Mouse (Mus musculus): ENCODE measurements around the gene Zfp574.

Zfp574 gene

DNA sequence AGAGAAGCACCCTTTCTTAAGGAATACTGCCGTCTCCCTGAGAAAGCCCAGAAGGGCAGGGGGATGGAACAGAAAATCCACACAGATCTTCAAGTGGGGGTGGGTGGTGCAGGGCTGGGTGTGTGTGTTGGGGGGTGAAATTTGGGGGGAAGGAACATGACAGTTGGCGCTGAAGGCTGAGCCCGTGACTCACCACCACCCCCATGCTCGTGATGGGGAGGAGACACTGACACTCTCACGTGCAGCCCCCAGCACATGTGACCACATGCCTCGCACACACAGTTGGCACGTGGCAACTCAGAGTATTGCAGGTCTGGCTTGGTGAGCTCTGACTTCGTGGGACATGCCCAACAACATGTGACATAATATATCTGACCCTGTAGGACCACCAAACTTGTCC lies 1.6 kb downstream of the Zfp574 start:
- DNase-seq = no peak

GRCm38 (mm10) chr7:25076296-25076662 lies 3.9 kb downstream of the Zfp574 start:
- DNase-seq = no peak

DNA sequence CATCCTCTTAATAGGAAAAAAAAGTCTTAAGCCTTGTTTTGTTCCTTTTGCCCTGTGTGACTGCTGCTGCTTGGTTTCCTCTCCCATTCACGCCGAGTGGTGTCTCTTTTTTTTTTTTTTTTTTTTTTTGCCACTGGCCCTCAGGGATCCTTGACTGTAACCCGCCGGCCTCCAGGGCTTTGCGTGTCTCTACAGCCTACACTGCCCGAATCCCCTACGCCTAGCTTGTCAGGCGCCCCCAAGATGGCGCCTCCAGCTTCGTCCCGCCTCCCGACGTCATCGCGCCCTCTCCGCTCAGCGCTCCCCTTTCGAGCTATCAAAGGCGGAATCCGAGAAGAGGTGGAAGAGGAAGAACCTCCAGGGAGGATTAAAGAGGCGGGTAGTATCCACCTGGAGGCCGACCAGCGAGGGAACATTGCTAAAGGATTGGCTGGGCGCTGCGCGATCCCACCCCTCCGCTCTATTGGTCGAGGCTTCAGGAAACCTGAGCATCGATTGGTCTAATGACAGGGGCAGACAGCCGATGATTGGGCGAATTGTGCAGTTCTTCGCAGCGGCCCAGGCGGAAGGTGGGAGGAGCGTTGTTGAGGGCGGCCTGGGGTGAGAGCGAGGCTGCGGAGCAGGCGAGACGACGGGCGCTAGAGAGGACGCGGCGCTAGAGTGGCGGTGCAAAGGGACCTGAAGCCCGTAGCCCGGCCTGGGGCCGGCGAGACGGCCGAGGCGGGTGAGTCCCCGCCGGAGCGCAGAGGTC lies 4.5 kb downstream of the Zfp574 start:
- peak; percentile 97 to 99 for DNase-seq

DNA sequence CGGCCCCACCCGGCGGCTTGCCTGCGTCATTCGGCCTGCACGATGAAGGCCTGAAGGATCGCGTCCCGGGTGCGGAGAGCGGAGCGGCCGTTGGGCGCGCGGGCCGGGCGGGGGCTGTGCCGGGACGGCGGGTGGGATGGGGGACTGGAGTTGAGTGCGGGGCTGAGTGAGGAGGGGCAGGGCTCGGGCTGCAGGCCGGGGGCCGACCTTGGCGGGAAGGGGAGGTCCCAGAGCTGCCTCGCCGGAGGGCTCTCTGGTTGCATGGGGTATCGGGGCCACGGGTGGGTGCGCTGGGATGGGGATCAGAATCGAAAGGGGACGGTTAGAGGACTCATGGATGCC lies 5.0 kb downstream of the Zfp574 start:
- no peak for DNase-seq

GRCm38 (mm10) chr7:25079496-25080026 lies 7.2 kb downstream of the Zfp574 start:
- DNase-seq = no peak

GRCm38 (mm10) chr7:25080431-25080830 lies 8.1 kb downstream of the Zfp574 start:
- DNase-seq = no peak

DNA sequence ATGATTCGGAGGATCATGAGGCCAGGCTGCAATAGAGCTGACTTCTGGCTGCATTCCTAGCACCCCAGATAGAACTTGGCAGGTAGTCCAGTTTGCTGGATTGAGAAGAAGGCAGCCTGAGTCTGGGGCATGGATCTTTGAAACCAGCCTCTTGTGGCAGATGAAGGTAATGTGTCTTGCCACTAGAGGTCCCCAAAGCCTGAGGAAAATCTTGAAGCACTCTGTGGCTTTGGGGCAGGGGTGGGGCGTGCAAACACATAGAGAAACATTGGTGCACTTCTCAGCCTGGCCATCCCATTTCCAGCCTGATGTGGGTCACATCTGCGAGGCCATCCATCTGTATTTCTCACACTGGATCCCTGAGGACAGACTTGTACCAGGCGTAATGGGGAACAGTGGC lies 10.1 kb downstream of the Zfp574 start:
- DNase-seq = no peak

GRCm38 (mm10) chr7:25084621-25085020 lies 12.3 kb downstream of the Zfp574 start:
- DNase-seq = no peak

DNA sequence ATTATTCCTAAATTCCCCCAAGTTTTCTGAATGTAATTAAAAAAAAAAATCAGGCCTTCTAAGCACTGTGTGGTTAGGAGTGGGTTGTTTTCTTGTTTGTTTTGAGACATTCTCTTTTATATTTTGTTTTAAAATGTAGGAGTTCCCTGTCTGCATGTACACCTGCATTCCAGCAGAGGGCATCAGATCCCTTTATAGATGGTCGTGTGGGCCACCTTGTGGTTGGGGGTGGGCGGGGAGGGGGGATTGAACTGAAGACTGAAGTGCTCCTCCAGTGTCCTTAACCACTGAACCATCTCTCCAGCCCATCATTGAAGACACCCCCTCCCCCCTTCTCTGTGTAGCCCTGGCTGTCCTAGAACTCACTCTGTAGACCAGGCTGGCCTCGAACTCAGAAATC lies 14.3 kb downstream of the Zfp574 start:
- DNase-seq = no peak

- no peak for DNase-seq
Measured at GRCm38 (mm10) chr7:25087256-25087912, 15.0 kb downstream of the Zfp574 start.

DNA sequence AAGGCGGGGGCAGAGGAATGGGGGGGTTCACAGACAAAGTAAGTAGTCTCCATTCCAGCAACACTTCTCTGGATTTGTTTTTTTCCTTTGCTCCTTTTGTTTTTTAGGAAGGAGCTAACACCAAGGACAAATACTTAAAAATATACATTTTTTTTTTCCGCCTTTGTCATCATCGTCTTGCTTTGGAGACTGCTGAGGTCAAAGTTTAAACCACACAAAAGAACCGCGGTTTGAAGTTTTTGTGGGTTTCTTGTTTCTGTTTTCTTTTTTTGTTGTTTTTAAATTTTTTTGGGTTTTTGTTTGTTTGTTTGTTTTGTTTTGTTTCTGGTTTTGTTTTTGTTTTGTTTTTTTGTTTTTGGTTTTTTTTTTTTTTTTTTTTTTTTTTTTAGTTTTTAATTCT lies 15.6 kb downstream of the Zfp574 start:
- DNase-seq = no peak

- no peak for DNase-seq
Measured at GRCm38 (mm10) chr7:25088531-25088930, 16.2 kb downstream of the Zfp574 start.

DNA sequence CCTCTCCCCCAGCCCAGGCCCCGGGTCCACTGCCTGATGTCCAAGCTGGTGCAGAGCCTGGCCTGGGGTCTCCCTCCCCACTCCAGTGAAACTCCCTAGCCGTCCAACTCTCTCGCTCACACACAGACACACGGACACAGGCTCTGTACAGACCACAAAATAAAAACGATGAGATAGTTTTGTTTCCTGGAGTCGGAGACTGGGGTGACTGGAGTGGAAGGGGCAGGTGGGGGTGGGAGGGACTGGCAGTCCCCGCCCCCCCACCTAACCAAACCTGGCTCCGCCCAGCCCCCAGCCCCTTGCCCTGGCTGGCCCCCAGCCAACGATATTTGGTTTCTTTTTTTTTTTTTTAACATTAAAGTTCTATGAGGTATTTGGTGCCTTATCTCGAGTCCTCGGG lies 16.6 kb downstream of the Zfp574 start:
- no peak for DNase-seq

- no peak for DNase-seq
Measured at GRCm38 (mm10) chr7:25089875-25090274, 17.5 kb downstream of the Zfp574 start.

- DNase-seq = no peak
Measured at GRCm38 (mm10) chr7:25098169-25098568, 25.8 kb downstream of the Zfp574 start.

- no peak for DNase-seq
Measured at GRCm38 (mm10) chr7:25099581-25099980, 27.2 kb downstream of the Zfp574 start.

DNA sequence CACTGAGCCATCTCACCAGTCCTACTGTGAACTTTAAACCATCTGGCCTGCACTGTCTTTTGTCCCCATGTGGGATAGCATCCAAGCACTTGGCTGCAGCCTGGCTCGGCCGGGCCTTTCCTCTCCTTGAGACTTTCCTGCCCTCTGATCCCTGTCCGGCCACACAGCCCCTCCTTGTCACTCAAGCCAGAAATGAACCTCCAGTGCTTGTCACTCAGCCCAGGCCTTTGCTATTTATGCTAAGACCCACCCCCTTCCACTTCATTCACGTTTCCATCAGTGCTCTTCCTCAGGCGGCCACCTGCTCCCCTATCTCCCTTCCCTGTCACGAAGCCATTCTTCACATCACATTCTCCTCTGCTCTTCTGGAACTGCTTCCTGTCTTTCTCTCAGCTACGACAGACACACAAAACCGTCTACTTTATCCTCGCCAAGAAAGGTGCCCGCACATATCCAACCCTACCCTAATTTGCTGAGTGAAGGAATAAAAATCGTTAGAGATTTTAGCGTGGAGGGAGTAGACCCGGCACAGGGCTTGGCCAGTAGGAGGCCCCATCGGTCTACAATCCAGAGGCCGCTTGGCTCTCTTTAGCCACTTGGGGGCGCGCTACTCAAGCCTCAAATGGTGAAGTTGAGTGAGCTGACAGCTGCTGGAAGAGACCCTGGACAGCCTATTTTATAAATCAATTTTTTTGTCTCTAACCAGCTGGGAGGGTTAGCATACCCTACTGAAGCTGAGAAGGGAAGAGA lies 33.2 kb downstream of the Zfp574 start:
- peak; percentile 43 to 54 for DNase-seq

DNA sequence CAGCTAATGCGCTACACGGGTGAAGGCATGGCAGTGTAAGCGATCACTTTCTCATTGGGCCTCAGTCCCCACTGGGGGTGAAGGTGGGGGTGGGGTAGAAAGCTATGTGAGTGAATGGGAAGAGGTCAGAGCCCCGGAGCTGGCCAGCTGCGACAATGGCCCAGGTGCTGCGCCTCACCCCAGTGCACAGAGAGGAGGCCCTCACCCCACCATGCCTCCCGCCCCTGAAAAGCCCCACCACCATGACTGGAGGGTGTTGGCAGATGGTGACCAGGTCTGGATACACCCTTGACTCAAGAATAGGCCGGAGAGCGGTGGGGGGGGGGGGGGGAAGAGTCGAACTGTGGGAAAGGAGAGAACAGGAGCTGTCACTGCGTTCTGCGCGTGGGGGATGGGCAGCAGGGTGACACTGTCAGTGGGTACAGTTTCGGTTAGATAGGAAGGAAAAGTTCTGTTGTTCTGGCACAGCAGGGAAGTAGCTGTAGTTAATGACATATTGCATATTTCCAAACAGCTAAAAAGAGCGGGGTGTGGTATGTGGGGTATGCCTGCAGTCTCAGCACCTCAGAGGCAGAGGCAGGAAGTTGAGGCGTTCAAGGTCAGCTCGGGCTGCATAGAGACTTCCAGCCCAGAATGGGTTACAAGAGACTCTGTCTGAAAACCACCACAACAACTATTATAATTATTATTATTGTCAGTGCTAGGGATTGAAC lies 34.6 kb downstream of the Zfp574 start:
- no peak for DNase-seq

DNA sequence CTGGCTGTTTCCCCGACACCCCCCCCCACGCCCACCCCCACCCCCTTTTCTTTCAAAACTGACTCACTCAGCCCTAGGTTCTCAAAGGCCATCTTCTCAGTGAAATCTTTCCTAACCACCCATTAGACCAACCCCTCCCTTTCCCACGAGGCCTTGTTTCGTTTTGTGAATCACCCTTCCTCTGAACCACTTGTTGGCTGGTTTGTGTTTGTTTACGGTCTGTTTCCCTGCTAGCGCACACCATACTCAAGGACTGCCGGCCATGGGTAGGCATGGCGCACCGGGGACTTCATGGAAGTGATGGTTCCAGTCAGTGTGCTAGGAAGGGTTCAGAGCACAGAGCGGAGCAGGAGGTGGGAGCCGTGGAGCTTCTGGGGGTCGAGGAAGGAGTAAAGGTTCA lies 37.0 kb downstream of the Zfp574 start:
- no peak for DNase-seq

DNA sequence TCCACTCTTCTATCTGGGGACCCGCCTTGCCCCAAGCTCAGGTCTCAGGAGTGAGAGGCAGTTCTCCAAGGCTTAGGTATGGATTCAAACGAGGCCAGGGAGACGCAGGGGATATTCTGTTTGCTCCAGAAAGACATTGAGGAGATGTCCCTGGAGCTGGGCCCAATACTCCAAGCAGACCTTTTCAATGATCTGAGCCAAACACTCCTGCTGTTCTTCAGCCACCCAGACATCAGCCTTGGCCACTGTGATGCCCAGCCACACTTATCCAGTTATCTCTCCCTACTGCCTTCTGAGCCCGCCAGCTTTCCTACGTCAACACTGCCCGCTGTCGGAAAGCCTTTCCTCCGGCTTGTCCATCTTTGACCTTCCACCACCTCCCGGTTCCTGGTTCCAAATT lies 38.0 kb downstream of the Zfp574 start:
- DNase-seq = no peak

DNA sequence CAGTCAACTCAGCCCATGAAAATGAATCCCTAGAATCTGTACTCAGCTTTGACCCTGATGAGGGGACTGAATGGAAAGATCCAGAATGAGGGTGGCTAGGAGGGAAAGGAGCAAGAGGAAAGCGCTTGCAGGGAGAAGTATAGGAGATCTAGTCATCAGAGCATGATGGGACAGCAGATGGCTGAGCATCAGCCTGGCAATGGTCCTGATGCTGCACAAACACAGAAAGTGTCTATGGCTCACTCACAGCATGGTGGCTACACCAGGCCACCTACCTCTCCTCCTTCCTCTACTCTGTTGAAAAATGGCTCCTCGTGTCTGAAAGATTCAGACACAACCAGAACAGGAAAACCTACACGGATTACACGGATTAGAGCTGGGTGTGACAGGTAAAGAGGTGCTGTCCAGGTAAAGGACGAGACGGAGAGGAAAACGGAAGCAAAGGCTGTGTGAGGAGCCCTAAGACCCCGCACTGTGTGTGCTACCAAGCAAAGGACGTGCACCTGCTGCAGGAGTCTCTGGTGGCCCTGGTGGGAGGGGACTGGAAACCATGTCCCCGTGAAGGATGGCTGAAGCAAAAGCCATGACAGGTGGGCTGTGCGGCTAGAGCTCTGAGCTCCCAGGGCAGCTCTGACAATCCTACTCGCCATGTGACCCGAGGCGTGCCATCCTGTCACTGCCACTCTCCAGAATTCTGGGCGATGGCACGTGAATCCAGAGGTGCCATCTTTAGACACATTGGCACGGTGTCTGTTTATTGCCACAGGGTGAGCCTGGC lies 40.0 kb downstream of the Zfp574 start:
- no peak for DNase-seq

GRCm38 (mm10) chr7:25112956-25113603 lies 40.7 kb downstream of the Zfp574 start:
- DNase-seq = no peak
